Mouse (Mus musculus) ovary, postnatal 10 days (tissue): ENCODE data around the gene Apol7e.
A peak's percentile ranks its signal among the peaks of the same experiment; 100 is the strongest.
"Not testable (repeated sequence)": the region's sequence is repeated elsewhere in the genome, so short reads cannot be mapped to it uniquely, and the experiment has no call there.

Experiments
- DNase-seq: peaks from one replicate; pipeline ENCODE4 v3.0.0; 2022; ENCODE audit warnings: low spot score

Apol7e gene

GRCm38 (mm10) chr15:77698656-77699055 is at the start of gene Apol7e:
Gene Apol7e (plus strand): TSS chr15:77698857.
- not testable (repeated sequence) for DNase-seq

GRCm38 (mm10) chr15:77651143-77651542 is 47.5 kb upstream of the Apol7e start:
- DNase-seq: not testable (repeated sequence)

DNA sequence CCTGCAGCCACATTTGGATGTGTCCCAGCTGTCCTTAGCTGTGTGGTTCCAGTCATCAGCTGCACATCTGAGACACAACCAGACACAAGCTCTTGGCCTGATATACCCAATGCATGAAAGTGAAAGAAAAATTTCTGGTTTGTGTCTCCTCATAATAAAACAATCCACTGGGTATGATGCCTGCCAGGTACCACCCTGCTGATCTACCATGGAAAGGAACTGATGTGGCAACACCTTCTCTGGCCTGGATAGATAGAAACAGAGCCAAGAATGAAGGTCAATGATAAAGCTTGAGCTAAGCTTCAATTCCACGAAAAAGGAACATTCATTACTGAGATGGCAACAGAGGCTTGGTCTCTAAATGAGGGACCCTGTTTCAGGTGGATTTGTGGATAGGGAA is 38.9 kb upstream of the Apol7e start:
- not testable (repeated sequence) for DNase-seq

GRCm38 (mm10) chr15:77661841-77662240 is 36.8 kb upstream of the Apol7e start:
- DNase-seq: not testable (repeated sequence)

- DNase-seq: not testable (repeated sequence)
These were observed 24.6 kb upstream of the Apol7e start for GRCm38 (mm10) chr15:77674081-77674480.

DNA sequence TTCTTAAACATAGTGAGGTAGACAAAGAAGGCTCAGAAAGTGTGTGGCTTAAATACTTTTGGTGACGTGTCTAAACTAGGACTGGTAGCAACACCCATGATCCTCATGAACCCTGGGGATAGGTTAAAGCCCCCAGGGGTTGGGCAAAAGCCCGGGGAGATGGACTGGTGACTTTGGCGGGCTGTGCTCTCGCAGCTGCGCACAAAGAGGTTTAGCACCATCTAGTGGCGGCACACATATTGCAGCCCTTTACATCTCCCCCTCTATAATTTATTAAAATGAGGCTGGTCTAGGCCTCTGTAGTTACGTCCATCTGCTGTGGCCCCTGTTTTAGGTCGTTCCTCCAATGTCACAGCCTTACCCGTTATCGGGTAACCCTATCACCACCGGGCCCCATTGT is 14.7 kb upstream of the Apol7e start:
- peak; percentile 7 for DNase-seq

GRCm38 (mm10) chr15:77691532-77692311 is 6.9 kb upstream of the Apol7e start:
- DNase-seq: not testable (repeated sequence)

- not testable (repeated sequence) for DNase-seq
These were observed 3.9 kb upstream of the Apol7e start for GRCm38 (mm10) chr15:77694687-77695295.

DNA sequence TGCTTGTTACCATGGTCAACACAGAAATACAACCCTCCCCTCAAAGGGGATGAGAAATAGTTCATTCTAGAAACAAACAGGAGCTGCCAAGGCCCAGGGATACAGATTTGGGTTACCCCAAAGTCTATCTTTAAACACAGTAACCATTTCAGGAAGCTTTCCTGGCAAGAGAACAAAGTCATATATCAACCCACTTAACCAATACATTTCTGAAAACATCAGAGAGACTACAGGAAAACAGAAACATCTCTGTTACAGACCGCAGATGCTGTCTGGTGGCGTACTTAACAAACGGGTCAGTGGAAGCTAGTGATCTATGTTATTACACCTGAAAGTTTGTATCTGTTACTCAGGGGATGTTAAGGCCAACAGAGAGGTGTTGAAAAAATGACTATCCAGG is 6.6 kb downstream of the Apol7e start:
- not testable (repeated sequence) for DNase-seq

- not testable (repeated sequence) for DNase-seq
These were observed 10.3 kb downstream of the Apol7e start for GRCm38 (mm10) chr15:77708936-77709335.

DNA sequence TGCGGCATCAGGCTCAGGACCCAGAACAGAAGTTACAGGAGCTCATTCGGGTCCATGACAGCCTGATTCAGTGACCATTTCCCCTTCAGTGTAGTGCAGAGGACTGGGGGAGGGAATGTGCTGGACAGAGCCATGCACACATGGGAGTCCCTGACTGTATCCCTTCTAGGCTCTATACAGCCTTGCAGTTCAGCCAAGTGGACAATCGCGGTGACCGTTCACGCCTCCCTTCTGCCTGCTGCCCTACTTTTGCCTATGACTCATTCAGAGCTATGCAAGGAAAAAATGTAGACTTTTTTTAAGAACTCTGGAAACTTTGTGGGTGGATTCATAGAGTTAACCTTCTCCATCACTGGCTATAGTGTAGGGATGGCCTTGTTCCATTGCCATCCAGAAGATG is 19.6 kb downstream of the Apol7e start:
- DNase-seq: not testable (repeated sequence)

GRCm38 (mm10) chr15:77721509-77721908 is 22.9 kb downstream of the Apol7e start:
- not testable (repeated sequence) for DNase-seq

GRCm38 (mm10) chr15:77724208-77724911 is 25.7 kb downstream of the Apol7e start:
- DNase-seq: not testable (repeated sequence)

DNA sequence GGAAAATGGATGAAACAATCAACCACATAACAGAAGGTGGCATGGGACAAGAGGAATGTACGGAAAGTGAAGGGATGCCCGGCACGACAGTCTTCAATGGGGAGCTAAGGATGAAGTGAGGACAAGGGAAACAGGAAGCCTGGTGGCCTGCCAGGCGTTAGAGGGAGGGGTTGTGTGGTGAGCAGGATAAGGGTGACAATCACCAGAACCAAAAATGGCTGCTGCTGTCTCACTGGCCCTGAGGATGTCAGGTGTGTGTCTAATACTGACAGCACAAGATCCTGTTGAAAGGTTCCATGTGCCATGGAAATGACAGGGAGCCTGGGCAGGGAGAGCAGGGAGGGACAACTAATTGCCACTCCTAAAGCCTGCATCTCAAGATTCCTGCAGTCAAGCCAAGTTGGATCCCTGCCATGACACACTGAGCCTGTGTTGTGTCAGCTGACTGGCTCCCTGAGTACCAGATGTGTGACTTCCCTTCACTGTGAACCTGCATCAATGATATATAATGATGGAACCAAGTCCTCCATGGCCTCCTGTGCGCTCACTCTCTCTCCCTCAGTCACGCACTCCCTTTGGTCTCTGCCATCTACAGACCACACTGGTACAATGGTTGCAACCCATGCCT is 26.9 kb downstream of the Apol7e start:
- not testable (repeated sequence) for DNase-seq

DNA sequence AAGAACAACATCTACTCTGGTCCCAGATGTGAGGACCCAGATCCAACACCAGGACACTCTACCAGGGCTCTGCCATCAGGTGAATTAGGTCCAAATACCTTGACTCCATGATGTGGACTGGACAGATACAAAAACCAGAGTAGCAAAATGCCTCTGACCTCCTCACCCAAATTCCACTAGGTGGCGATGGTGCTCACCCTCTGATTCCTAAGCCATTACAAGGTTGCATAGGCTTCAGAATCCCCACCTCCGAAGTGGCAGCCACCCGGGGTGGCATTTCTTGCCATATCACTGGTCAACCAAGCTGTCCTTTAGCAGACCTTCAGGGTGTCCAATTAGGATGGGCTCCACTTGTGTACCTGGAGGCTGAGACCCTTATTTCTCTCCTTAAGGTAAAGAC is 28.5 kb downstream of the Apol7e start:
- not testable (repeated sequence) for DNase-seq

GRCm38 (mm10) chr15:77727745-77728144 is 29.1 kb downstream of the Apol7e start:
- DNase-seq: not testable (repeated sequence)

GRCm38 (mm10) chr15:77728739-77729138 is 30.1 kb downstream of the Apol7e start, which contains the start of gene Apol9b:
Gene Apol9b (plus strand): TSS chr15:77729039.
- not testable (repeated sequence) for DNase-seq

- DNase-seq: no peak
These were observed 32.9 kb downstream of the Apol7e start for GRCm38 (mm10) chr15:77731605-77732004.

GRCm38 (mm10) chr15:77732851-77733250 is 34.2 kb downstream of the Apol7e start:
- DNase-seq: not testable (repeated sequence)

DNA sequence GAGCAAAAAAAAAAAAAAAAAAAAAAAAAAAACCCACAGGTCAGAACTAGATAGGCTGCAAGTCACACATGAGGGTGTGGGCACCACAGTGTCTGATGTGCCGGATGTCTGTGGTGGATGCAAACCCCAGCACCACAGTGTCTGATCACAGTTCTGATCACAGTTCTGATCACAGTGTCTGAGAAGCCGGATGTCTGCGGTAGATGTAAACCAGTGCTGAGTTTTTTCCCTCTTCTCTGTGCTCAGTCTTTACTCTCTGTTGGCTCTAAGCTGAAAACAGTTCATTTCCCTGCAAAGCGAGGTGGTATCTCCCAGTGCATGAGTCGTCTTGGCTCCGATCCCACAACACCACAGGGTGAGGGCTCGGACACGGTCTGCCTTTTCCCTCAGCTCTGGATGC is 34.7 kb downstream of the Apol7e start:
- not testable (repeated sequence) for DNase-seq

GRCm38 (mm10) chr15:77733903-77734302 is 35.2 kb downstream of the Apol7e start:
- not testable (repeated sequence) for DNase-seq
